Mouse (Mus musculus) heart, embryonic 14.5 days (tissue): ENCODE data around the gene Ddx52. TPM values are rescaled to one million over a fixed set of nuclear protein-coding genes. Genes with fewer than 3 reads are reported as not detected.

ENCODE experiments used
- ATAC-seq: fragments of 200-750 bp; cut with Nextera tagmentation; 2 replicates; pipeline ENCODE4 v1.8.0; 2017; ENCODE audit warnings: low read depth, moderate TSS enrichment; ENCODE audit not compliant: insufficient number of reproducible peaks, insufficient read depth, low FRiP score
- H3K27ac ChIP-seq, 2 experiments: fragments of 200-500 bp in 1 of 2; fragments of 300-500 bp in 1 of 2; sonication (generic) in 1 of 2; replicated peaks in 1 of 2; 2 replicates each; pipeline ENCODE4 v1.5.1; 2012 to 2014; ENCODE audit warnings: low read depth in 2 of 2, low read length in 2 of 2, control low read depth in 1 of 2, mild to moderate bottlenecking in 1 of 2, mixed read lengths in 1 of 2; ENCODE audit not compliant: control insufficient read depth in 1 of 2, insufficient read depth in 1 of 2
- H3K27me3 ChIP-seq: fragments of 300-500 bp; sonication (generic); 2 replicates; pipeline ENCODE4 v1.6.1; 2014; ENCODE audit warnings: mild to moderate bottlenecking, low read length, control low read depth; ENCODE audit not compliant: control insufficient read depth, insufficient read depth
- H3K36me3 ChIP-seq: fragments of 300-500 bp; sonication (generic); 2 replicates; pipeline ENCODE4 v1.6.1; 2014; ENCODE audit warnings: mild to moderate bottlenecking, control low read depth, low read length, mixed read lengths; ENCODE audit not compliant: control insufficient read depth, insufficient read depth
- H3K4me1 ChIP-seq, 2 experiments: fragments of 200-500 bp in 1 of 2; fragments of 300-500 bp in 1 of 2; sonication (generic) in 1 of 2; 2 replicates each; pipeline ENCODE4 v1.6.1; 2012 to 2014; ENCODE audit warnings: low read length in 2 of 2, control low read depth in 1 of 2, mixed read lengths in 1 of 2; ENCODE audit not compliant: control insufficient read depth in 2 of 2, insufficient read depth in 2 of 2
- H3K4me2 ChIP-seq: fragments of 300-500 bp; sonication (generic); 2 replicates; pipeline ENCODE4 v1.6.1; 2014; ENCODE audit warnings: mild to moderate bottlenecking, low read length
- H3K4me3 ChIP-seq, 2 experiments: fragments of 200-500 bp in 1 of 2; fragments of 300-500 bp in 1 of 2; sonication (generic) in 1 of 2; 2 replicates each; pipeline ENCODE4 v1.5.1; 2012 to 2014; ENCODE audit warnings: low read length in 2 of 2, mild to moderate bottlenecking in 2 of 2, control low read depth in 1 of 2, low read depth in 1 of 2, moderate library complexity in 1 of 2; ENCODE audit not compliant: control insufficient read depth in 1 of 2, insufficient read depth in 1 of 2
- H3K9ac ChIP-seq: fragments of 300-500 bp; sonication (generic); 2 replicates; pipeline ENCODE4 v1.6.1; 2014; ENCODE audit warnings: mild to moderate bottlenecking, low read length
- H3K9me3 ChIP-seq: fragments of 300-500 bp; sonication (generic); 2 replicates; pipeline ENCODE4 v1.6.1; 2016; ENCODE audit warnings: low read length, control low read depth; ENCODE audit not compliant: control insufficient read depth
- WGBS: fragments of 180-500 bp; shearing (Covaris S2); extraction: QIAGEN DNeasy Blood & Tissue Kit; methylation state at CpG from one replicate; pipeline ENCODE4 v1.1.7; 2014; 5-methylcytosine and 5-hydroxymethylcytosine counted together
- polyA plus RNA-seq: library from polyadenylated mRNA; unstranded; fragments of >200 nt; fragmentation: Nextera tagmentation; extraction: Ambion mirVana; gene quantifications from 2 replicates; pipeline ENCODE4 v1.2.1, GENCODE M21; 2014

Gene Ddx52
- polyA plus RNA-seq, 1 experiment from 2014 or later = 19.7 TPM

DNA sequence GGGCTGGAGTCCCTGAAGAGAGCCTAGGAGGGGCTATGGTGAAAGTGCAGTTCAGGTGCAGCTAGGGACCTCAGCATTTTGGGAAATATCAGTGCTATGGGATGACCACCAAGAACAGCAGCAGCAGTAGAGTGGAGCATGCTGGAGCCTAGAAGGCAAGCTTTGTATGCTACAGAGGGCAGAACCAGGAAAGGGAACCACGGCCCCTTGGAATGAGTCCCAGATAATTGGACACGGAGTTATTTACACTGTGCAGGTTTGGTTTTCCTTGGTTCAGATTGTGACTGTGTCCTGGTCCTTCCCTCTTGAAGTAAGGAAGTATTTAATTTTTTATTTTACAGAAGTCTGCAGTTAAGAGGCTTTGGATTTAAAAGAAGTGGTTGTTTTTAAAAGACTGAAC is 51.6 kb downstream of the Ddx52 start:
- H3K4me3 ChIP-seq = no peak overlapping the region
- no peaks in the 10 kb centered on the region for H3K4me1 ChIP-seq
- no peak for ATAC-seq
- H3K27me3 ChIP-seq = no peaks in the 10 kb centered on the region
- no peak overlapping the region for H3K27ac ChIP-seq
- H3K36me3 ChIP-seq = peaks cover 85% of the 10 kb centered on the region
- H3K9ac ChIP-seq = no peak overlapping the region
- WGBS = 78% methylated on average over 2 of the region's 2 CpGs
- no peaks in the 10 kb centered on the region for H3K9me3 ChIP-seq
- H3K4me2 ChIP-seq = no peak overlapping the region

GRCm38 (mm10) chr11:83994481-83994880 is 52.6 kb downstream of the Ddx52 start:
- WGBS = 78% methylated on average over 3 of the region's 3 CpGs
- H3K27me3 ChIP-seq = no peaks in the 10 kb centered on the region
- peaks cover 85% of the 10 kb centered on the region for H3K36me3 ChIP-seq
- no peak overlapping the region for H3K9ac ChIP-seq
- no peak overlapping the region for H3K27ac ChIP-seq
- ATAC-seq = no peak
- H3K4me2 ChIP-seq = no peak overlapping the region
- no peaks in the 10 kb centered on the region for H3K4me1 ChIP-seq
- H3K9me3 ChIP-seq = no peaks in the 10 kb centered on the region
- H3K4me3 ChIP-seq = no peak overlapping the region

- no peak overlapping the region for H3K27ac ChIP-seq
- 85% methylated on average over 2 of the region's 2 CpGs for WGBS
- H3K4me3 ChIP-seq = no peak overlapping the region
- H3K4me2 ChIP-seq = no peak overlapping the region
- no peaks in the 10 kb centered on the region for H3K4me1 ChIP-seq
- no peak overlapping the region for H3K9ac ChIP-seq
- H3K27me3 ChIP-seq = no peaks in the 10 kb centered on the region
- H3K36me3 ChIP-seq = peaks cover 83% of the 10 kb centered on the region
- H3K9me3 ChIP-seq = no peaks in the 10 kb centered on the region
- ATAC-seq = no peak
These were observed 53.7 kb downstream of the Ddx52 start for GRCm38 (mm10) chr11:83995535-83995950.

DNA sequence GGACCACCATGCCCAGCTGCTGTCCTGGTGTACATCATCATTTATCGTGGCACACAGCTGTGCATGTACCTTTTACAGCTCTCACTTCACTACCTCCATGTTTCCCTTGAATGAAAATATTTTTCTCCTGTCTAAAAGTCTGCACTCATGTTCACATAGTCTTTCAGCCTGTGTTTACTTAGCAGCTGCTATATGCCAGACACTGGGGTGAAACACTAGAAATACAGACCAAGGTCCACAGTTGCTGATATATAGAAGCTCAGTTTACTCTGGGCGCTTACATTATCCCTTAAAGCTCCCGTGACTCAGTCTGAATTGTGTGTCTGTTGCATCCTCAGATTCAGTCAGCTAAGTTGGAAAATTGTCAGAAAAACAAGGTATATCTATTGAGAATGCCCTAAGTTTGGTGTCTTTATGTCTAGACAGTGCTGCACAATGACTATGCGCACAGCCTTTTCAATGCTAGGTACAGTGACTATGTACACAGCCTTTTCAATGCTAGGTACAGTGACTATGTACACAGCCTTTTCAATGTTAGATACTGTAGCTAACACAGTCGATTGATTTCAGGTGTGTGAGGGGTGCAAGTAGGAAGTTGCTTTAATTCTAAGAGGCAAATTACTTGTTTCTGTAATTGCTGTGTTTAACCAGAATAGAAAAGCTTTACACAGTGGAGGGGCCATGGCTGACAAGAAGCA is 55.5 kb downstream of the Ddx52 start:
- no peaks in the 10 kb centered on the region for H3K4me1 ChIP-seq
- no peak for ATAC-seq
- H3K9ac ChIP-seq = no peak overlapping the region
- H3K9me3 ChIP-seq = no peaks in the 10 kb centered on the region
- no peak overlapping the region for H3K4me3 ChIP-seq
- no peak overlapping the region for H3K27ac ChIP-seq
- H3K4me2 ChIP-seq = no peak overlapping the region
- no peaks in the 10 kb centered on the region for H3K27me3 ChIP-seq
- WGBS = 88% methylated on average over 5 of the region's 5 CpGs
- H3K36me3 ChIP-seq = peaks cover 78% of the 10 kb centered on the region

GRCm38 (mm10) chr11:83998993-83999392 is 57.1 kb downstream of the Ddx52 start:
- ATAC-seq = no peak
- H3K4me1 ChIP-seq = no peaks in the 10 kb centered on the region
- no peak overlapping the region for H3K4me3 ChIP-seq
- WGBS = 97% methylated on average over 3 of the region's 3 CpGs
- H3K9me3 ChIP-seq = no peaks in the 10 kb centered on the region
- no peak overlapping the region for H3K9ac ChIP-seq
- no peak overlapping the region for H3K4me2 ChIP-seq
- H3K36me3 ChIP-seq = peaks cover 81% of the 10 kb centered on the region
- no peaks in the 10 kb centered on the region for H3K27me3 ChIP-seq
- H3K27ac ChIP-seq = no peak overlapping the region

DNA sequence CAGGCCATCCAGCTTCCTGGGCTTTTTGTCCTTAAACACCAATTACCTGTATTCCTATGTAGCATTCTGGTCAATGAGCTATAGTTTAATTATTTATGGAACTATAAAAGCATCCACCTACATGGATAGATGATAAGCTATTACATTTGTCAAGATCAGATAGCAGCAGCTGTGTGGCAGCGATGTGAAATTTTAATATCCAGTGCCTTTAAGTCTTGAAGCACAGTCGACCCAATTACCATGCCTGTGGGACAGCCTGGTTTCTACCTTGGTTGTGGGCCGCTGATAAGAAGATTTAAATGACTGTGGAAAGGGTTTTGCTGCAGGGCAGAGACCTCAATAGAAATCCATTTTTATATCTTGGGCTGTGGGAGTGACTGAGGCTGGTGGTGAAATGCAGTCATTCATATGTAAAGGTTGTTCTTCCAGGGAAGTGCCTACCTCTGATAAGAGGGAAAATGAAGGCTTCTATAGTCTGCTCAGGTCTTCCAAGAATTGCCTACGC is 57.6 kb downstream of the Ddx52 start:
- ATAC-seq = no peak
- Histone ChIP-seq H3K36me3 (peaks cover 80% of the 10 kb centered on the region), H3K4me3 (no peak overlapping the region), H3K4me2 (no peak overlapping the region), H3K27me3 (no peaks in the 10 kb centered on the region), H3K27ac (no peak overlapping the region), H3K9me3 (no peaks in the 10 kb centered on the region), H3K4me1 (no peaks in the 10 kb centered on the region), H3K9ac (no peak overlapping the region)
- WGBS = 76% methylated on average over 4 of the region's 4 CpGs

DNA sequence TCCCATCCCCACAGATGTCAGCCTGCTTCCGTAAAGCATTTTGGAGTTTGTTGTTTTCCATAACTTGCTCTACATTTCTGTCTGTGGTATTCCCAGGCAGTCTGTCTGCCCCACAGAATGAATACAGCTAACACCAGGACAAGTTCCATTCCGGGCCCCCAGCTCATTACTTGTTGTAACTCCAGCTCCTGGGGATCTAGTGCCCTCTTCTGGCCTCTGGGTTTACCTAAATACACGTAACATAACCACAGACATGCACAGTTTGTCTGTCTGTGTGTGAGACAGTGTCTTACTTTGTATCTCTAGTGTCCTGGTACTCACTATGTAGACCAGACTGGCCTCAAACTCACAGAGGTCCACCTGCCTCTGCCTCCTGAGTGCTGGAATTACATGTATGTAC is 59.4 kb downstream of the Ddx52 start:
- ATAC-seq = no peak
- Histone ChIP-seq H3K36me3 (peaks cover 70% of the 10 kb centered on the region), H3K27me3 (no peaks in the 10 kb centered on the region), H3K9ac (no peak overlapping the region), H3K9me3 (no peaks in the 10 kb centered on the region), H3K4me2 (no peak overlapping the region), H3K27ac (no peak overlapping the region), H3K4me1 (no peaks in the 10 kb centered on the region), H3K4me3 (no peak overlapping the region)
- WGBS = 95% methylated on average over 3 of the region's 3 CpGs

GRCm38 (mm10) chr11:84003986-84004385 is 62.1 kb downstream of the Ddx52 start:
- Histone ChIP-seq H3K27me3 (no peaks in the 10 kb centered on the region), H3K9me3 (no peaks in the 10 kb centered on the region), H3K27ac (no peak overlapping the region), H3K36me3 (peaks cover 57% of the 10 kb centered on the region), H3K4me3 (no peak overlapping the region), H3K4me1 (no peaks in the 10 kb centered on the region), H3K9ac (no peak overlapping the region), H3K4me2 (no peak overlapping the region)
- 85% methylated on average over 6 of the region's 6 CpGs for WGBS
- ATAC-seq = no peak
